Mouse (Mus musculus) neural tube, embryonic 13.5 days (tissue): ENCODE measurements around the gene Svbp. TPM values are rescaled to one million over a fixed set of nuclear protein-coding genes. Genes with fewer than 3 reads are reported as not detected.

ENCODE experiments used
- ATAC-seq: fragments of 200-750 bp; cut with Nextera tagmentation; 2 replicates; pipeline ENCODE4 v1.8.0; 2017; ENCODE audit warnings: low read depth, mild to moderate bottlenecking, moderate TSS enrichment, moderate library complexity
- H3K27ac ChIP-seq: fragments of 300-500 bp; sonication (generic); replicated peaks from 2 replicates; pipeline ENCODE4 v1.5.1; 2015; ENCODE audit warnings: moderate library complexity, mild to moderate bottlenecking, inconsistent platforms
- H3K27me3 ChIP-seq: fragments of 300-500 bp; sonication (generic); 2 replicates; pipeline ENCODE4 v1.6.1; 2015; ENCODE audit warnings: mild to moderate bottlenecking, inconsistent platforms
- H3K36me3 ChIP-seq: fragments of 300-500 bp; sonication (generic); 2 replicates; pipeline ENCODE4 v1.6.1; 2015; ENCODE audit warnings: mild to moderate bottlenecking, inconsistent platforms
- H3K4me1 ChIP-seq: fragments of 300-500 bp; sonication (generic); replicated peaks from 2 replicates; pipeline ENCODE4 v1.6.1; 2015; ENCODE audit warnings: inconsistent platforms
- H3K4me2 ChIP-seq: fragments of 300-500 bp; sonication (generic); 2 replicates; pipeline ENCODE4 v1.6.1; 2015; ENCODE audit warnings: inconsistent platforms, mild to moderate bottlenecking, moderate library complexity
- H3K4me3 ChIP-seq: fragments of 300-500 bp; sonication (generic); 2 replicates; pipeline ENCODE4 v1.5.1; 2015; ENCODE audit warnings: mild to moderate bottlenecking, inconsistent platforms
- H3K9ac ChIP-seq: fragments of 300-500 bp; sonication (generic); 2 replicates; pipeline ENCODE4 v1.6.1; 2015; ENCODE audit warnings: moderate library complexity, mild to moderate bottlenecking, inconsistent platforms
- H3K9me3 ChIP-seq: fragments of 300-500 bp; sonication (generic); 2 replicates; pipeline ENCODE4 v1.6.1; 2016; ENCODE audit warnings: inconsistent platforms
- WGBS: fragments of 180-500 bp; shearing (Covaris S2); methylation state at CpG from one replicate; pipeline ENCODE4 v1.1.7; 2015; 5-methylcytosine and 5-hydroxymethylcytosine counted together
- polyA plus RNA-seq: library from polyadenylated mRNA; unstranded; fragments of >200 nt; fragmentation: Nextera tagmentation; extraction: Ambion mirVana; gene quantifications from 2 replicates; pipeline ENCODE4 v1.2.1, GENCODE M21; 2015

Gene Svbp
- polyA plus RNA-seq, 1 experiment from 2014 or later = 246 TPM

GRCm38 (mm10) chr4:119173851-119174453 lies 21.2 kb upstream of the Svbp start, which contains the start of gene Zfp691:
Gene Zfp691, minus strand, starts transcription at chr4:119174195.
- peak within 1 kb of the TSS; percentile 71 for H3K4me3 ChIP-seq
- H3K27me3 ChIP-seq = no peaks in the 10 kb centered on the region
- H3K27ac ChIP-seq = peak within 1 kb of the TSS; percentile 59; the same call in 1 of the 2 replicates
- H3K9me3 ChIP-seq = no peaks in the 10 kb centered on the region
- peaks cover 21% of the 10 kb centered on the region for H3K36me3 ChIP-seq
- peak within 1 kb of the TSS; percentile 86 for H3K9ac ChIP-seq
- H3K4me2 ChIP-seq = peak within 1 kb of the TSS; percentile 76
- WGBS = under 1% methylated on average over 40 of the region's 40 CpGs
- peak; percentile 100 for ATAC-seq
- peaks cover 27% of the 10 kb centered on the region for H3K4me1 ChIP-seq

GRCm38 (mm10) chr4:119177702-119178101 lies 17.4 kb upstream of the Svbp start:
- Histone ChIP-seq H3K4me1 (peaks cover 11% of the 10 kb centered on the region), H3K9ac (no peak overlapping the region), H3K36me3 (no peaks in the 10 kb centered on the region), H3K27ac (no peak overlapping the region), H3K4me3 (no peak overlapping the region), H3K27me3 (no peaks in the 10 kb centered on the region), H3K4me2 (no peak overlapping the region), H3K9me3 (no peaks in the 10 kb centered on the region)
- WGBS = 79% methylated on average over 5 of the region's 5 CpGs
- ATAC-seq = no peak

GRCm38 (mm10) chr4:119178331-119178730 lies 16.8 kb upstream of the Svbp start:
- Histone ChIP-seq H3K4me1 (peaks cover 5% of the 10 kb centered on the region), H3K27me3 (no peaks in the 10 kb centered on the region), H3K36me3 (no peaks in the 10 kb centered on the region), H3K4me2 (no peak overlapping the region), H3K27ac (no peak overlapping the region), H3K4me3 (no peak overlapping the region), H3K9ac (no peak overlapping the region), H3K9me3 (no peaks in the 10 kb centered on the region)
- no peak for ATAC-seq
- WGBS = 73% methylated on average over 18 of the region's 18 CpGs

GRCm38 (mm10) chr4:119180133-119180707 lies 14.9 kb upstream of the Svbp start:
- H3K4me2 ChIP-seq = no peak overlapping the region

GRCm38 (mm10) chr4:119181456-119181855 lies 13.7 kb upstream of the Svbp start:
- no peaks in the 10 kb centered on the region for H3K27me3 ChIP-seq
- H3K4me1 ChIP-seq = no peaks in the 10 kb centered on the region
- no peak overlapping the region for H3K4me2 ChIP-seq
- H3K36me3 ChIP-seq = no peaks in the 10 kb centered on the region
- H3K9ac ChIP-seq = no peak overlapping the region
- no peak overlapping the region for H3K4me3 ChIP-seq
- no peaks in the 10 kb centered on the region for H3K9me3 ChIP-seq
- H3K27ac ChIP-seq = no peak overlapping the region
- ATAC-seq = no peak
- 92% methylated on average over 9 of the region's 9 CpGs for WGBS

More at GRCm38 (mm10) chr4:119180133-119180707, 14.9 kb upstream of the Svbp start:
- no peaks in the 10 kb centered on the region for H3K4me1 ChIP-seq
- H3K27ac ChIP-seq = no peak overlapping the region
- H3K9ac ChIP-seq = no peak overlapping the region
- H3K9me3 ChIP-seq = no peaks in the 10 kb centered on the region
- ATAC-seq = no peak
- H3K4me3 ChIP-seq = no peak overlapping the region
- no peaks in the 10 kb centered on the region for H3K27me3 ChIP-seq
- H3K36me3 ChIP-seq = no peaks in the 10 kb centered on the region
- WGBS = 58% methylated on average over 4 of the region's 4 CpGs

- Histone ChIP-seq H3K36me3 (no peaks in the 10 kb centered on the region), H3K9ac (no peak overlapping the region), H3K4me3 (no peak overlapping the region), H3K9me3 (no peaks in the 10 kb centered on the region), H3K27me3 (no peaks in the 10 kb centered on the region), H3K4me1 (no peaks in the 10 kb centered on the region), H3K27ac (no peak overlapping the region), H3K4me2 (no peak overlapping the region)
- 73% methylated on average over 1 of the region's 1 CpGs for WGBS
- ATAC-seq = no peak
Measured at GRCm38 (mm10) chr4:119183525-119183924, 11.6 kb upstream of the Svbp start.

- no peak for ATAC-seq
- no peaks in the 10 kb centered on the region for H3K9me3 ChIP-seq
- H3K27ac ChIP-seq = no peak overlapping the region
- no peaks in the 10 kb centered on the region for H3K36me3 ChIP-seq
- WGBS = 87% methylated on average over 4 of the region's 4 CpGs
- no peak overlapping the region for H3K4me2 ChIP-seq
- H3K27me3 ChIP-seq = no peaks in the 10 kb centered on the region
- H3K9ac ChIP-seq = no peak overlapping the region
- no peak overlapping the region for H3K4me3 ChIP-seq
- no peaks in the 10 kb centered on the region for H3K4me1 ChIP-seq
Measured at GRCm38 (mm10) chr4:119185771-119186170, 9.3 kb upstream of the Svbp start.

- Histone ChIP-seq H3K36me3 (no peaks in the 10 kb centered on the region), H3K4me3 (no peak overlapping the region), H3K9me3 (no peaks in the 10 kb centered on the region), H3K27ac (no peak overlapping the region), H3K9ac (no peak overlapping the region), H3K27me3 (no peaks in the 10 kb centered on the region), H3K4me1 (no peaks in the 10 kb centered on the region), H3K4me2 (no peak overlapping the region)
- no peak for ATAC-seq
- 60% methylated on average over 11 of the region's 11 CpGs for WGBS
Measured at GRCm38 (mm10) chr4:119188060-119188785, 6.9 kb upstream of the Svbp start.

- no peak overlapping the region for H3K4me2 ChIP-seq
- no peak for ATAC-seq
- no peaks in the 10 kb centered on the region for H3K36me3 ChIP-seq
- H3K4me3 ChIP-seq = no peak overlapping the region
- no peaks in the 10 kb centered on the region for H3K27me3 ChIP-seq
- 43% methylated on average over 6 of the region's 6 CpGs for WGBS
- no peaks in the 10 kb centered on the region for H3K9me3 ChIP-seq
- H3K27ac ChIP-seq = no peak overlapping the region
- H3K9ac ChIP-seq = no peak overlapping the region
- H3K4me1 ChIP-seq = no peaks in the 10 kb centered on the region
Measured at GRCm38 (mm10) chr4:119189392-119189791, 5.7 kb upstream of the Svbp start.

- Histone ChIP-seq H3K4me3 (no peak within 1 kb of the TSS), H3K27me3 (no peaks in the 10 kb centered on the region), H3K9me3 (no peaks in the 10 kb centered on the region), H3K4me1 (no peaks in the 10 kb centered on the region), H3K27ac (no peak within 1 kb of the TSS), H3K36me3 (no peaks in the 10 kb centered on the region), H3K4me2 (no peak within 1 kb of the TSS), H3K9ac (no peak within 1 kb of the TSS)
- 49% methylated on average over 6 of the region's 6 CpGs for WGBS
- ATAC-seq = no peak
Measured at GRCm38 (mm10) chr4:119189864-119190263, 5.2 kb upstream of the Svbp start, which contains the start of gene Ermap. Gene Ermap, minus strand, starts transcription at chr4:119190011.

- no peaks in the 10 kb centered on the region for H3K27me3 ChIP-seq
- no peaks in the 10 kb centered on the region for H3K36me3 ChIP-seq
- no peak for ATAC-seq
- no peak overlapping the region for H3K4me3 ChIP-seq
- no peak overlapping the region for H3K4me2 ChIP-seq
- no peaks in the 10 kb centered on the region for H3K9me3 ChIP-seq
- H3K4me1 ChIP-seq = peaks cover under 1% of the 10 kb centered on the region; the same call in 1 of the 2 replicates
- no peak overlapping the region for H3K9ac ChIP-seq
- no peak overlapping the region for H3K27ac ChIP-seq
- 86% methylated on average over 8 of the region's 8 CpGs for WGBS
Measured at GRCm38 (mm10) chr4:119190618-119191017, 4.5 kb upstream of the Svbp start.

GRCm38 (mm10) chr4:119191273-119191672 lies 3.8 kb upstream of the Svbp start:
- no peak overlapping the region for H3K4me2 ChIP-seq
- peaks cover 7% of the 10 kb centered on the region for H3K4me1 ChIP-seq
- no peaks in the 10 kb centered on the region for H3K27me3 ChIP-seq
- H3K9me3 ChIP-seq = no peaks in the 10 kb centered on the region
- H3K36me3 ChIP-seq = no peaks in the 10 kb centered on the region
- H3K27ac ChIP-seq = no peak overlapping the region
- no peak overlapping the region for H3K4me3 ChIP-seq
- ATAC-seq = no peak
- 74% methylated on average over 3 of the region's 3 CpGs for WGBS
- H3K9ac ChIP-seq = no peak overlapping the region
